Mouse (Mus musculus) liver, adult 2 months (tissue): Measurements from ENCODE around the gene Ppara. TPM values are rescaled to one million over a fixed set of nuclear protein-coding genes. Genes with fewer than 3 reads are reported as not detected.

Experiments used
- DNase-seq: peaks from one replicate; pipeline ENCODE4 v3.0.0-alpha.2; 2011; ENCODE audit warnings: low read depth, low spot score; ENCODE audit errors: extremely low read depth
- H3K27ac ChIP-seq: fragments of 200-500 bp; replicated peaks from 2 replicates; pipeline ENCODE4 v1.5.1; 2012; ENCODE audit warnings: low read depth, mild to moderate bottlenecking, control low read depth, inconsistent platforms, low read length; ENCODE audit not compliant: insufficient read depth
- H3K27me3 ChIP-seq: fragments of 200-500 bp; 2 replicates; pipeline ENCODE4 v1.6.1; 2012; ENCODE audit warnings: mild to moderate bottlenecking, moderate library complexity, low read length, inconsistent platforms; ENCODE audit not compliant: control insufficient read depth, insufficient read depth
- H3K36me3 ChIP-seq: fragments of 200-500 bp; 2 replicates; pipeline ENCODE4 v1.6.1; 2012; ENCODE audit warnings: low read length, inconsistent platforms; ENCODE audit not compliant: control insufficient read depth, insufficient read depth
- H3K4me1 ChIP-seq: fragments of 200-500 bp; 2 replicates; pipeline ENCODE4 v1.6.1; 2011; ENCODE audit warnings: low read length; ENCODE audit not compliant: control insufficient read depth, insufficient read depth
- H3K4me3 ChIP-seq: fragments of 200-500 bp; 2 replicates; pipeline ENCODE4 v1.5.1; 2011; ENCODE audit warnings: low read depth, mild to moderate bottlenecking, control low read depth, low read length, moderate library complexity; ENCODE audit not compliant: insufficient read depth
- H3K79me2 ChIP-seq: fragments of 200-500 bp; 2 replicates; pipeline ENCODE4 v1.6.1; 2012; ENCODE audit warnings: inconsistent platforms, mild to moderate bottlenecking, low read length, moderate library complexity; ENCODE audit not compliant: control insufficient read depth, insufficient read depth
- H3K9ac ChIP-seq: fragments of 200-500 bp; 2 replicates; pipeline ENCODE4 v1.6.1; 2012; ENCODE audit warnings: low read depth, mild to moderate bottlenecking, control low read depth, inconsistent platforms, low read length
- CTCF ChIP-seq: fragments of 200-500 bp; IDR thresholded peaks from 2 replicates; pipeline ENCODE4 v1.5.1; 2011; ENCODE audit warnings: low read depth, low read length, control low read depth
- POLR2A ChIP-seq: fragments of 200-500 bp; IDR thresholded peaks from 2 replicates; pipeline ENCODE4 v1.6.1; 2011; ENCODE audit warnings: low read length, control low read depth; ENCODE audit not compliant: insufficient read depth; ENCODE audit errors: extremely low read depth
- WGBS: fragments of 180-500 bp; shearing (Covaris S2); methylation state at CpG from one replicate; pipeline ENCODE4 v1.1.7; 2018; 5-methylcytosine and 5-hydroxymethylcytosine counted together
- polyA plus RNA-seq: library from polyadenylated mRNA; depleted of rRNA; stranded (reverse); fragments of >200 nt; gene quantifications from 2 replicates; pipeline ENCODE4 v1.2.3, GENCODE M21; 2012
- total RNA-seq: library from RNA; depleted of rRNA; stranded (reverse); fragments of >200 nt; gene quantifications from 2 replicates; pipeline ENCODE4 v1.2.3, GENCODE M21; 2014

The Ppara gene
- total and polyA plus RNA-seq, 2 experiments = 36.2 to 184 TPM

GRCm38 (mm10) chr15:85690058-85690457, 44.7 kb upstream of the Ppara start:
- H3K9ac ChIP-seq = no peak overlapping the region
- peaks cover 9% of the 10 kb centered on the region for H3K4me1 ChIP-seq
- H3K27me3 ChIP-seq = no peaks in the 10 kb centered on the region
- WGBS = 84% methylated on average over 6 of the region's 6 CpGs
- H3K4me3 ChIP-seq = no peak overlapping the region
- no peak for DNase-seq
- H3K36me3 ChIP-seq = peaks cover 40% of the 10 kb centered on the region
- H3K27ac ChIP-seq = no peak overlapping the region
- H3K79me2 ChIP-seq = peaks cover 59% of the 10 kb centered on the region; the same call in 1 of the 2 replicates
- TF ChIP-seq CTCF = no peak
- no peak for TF ChIP-seq POLR2A

GRCm38 (mm10) chr15:85690875-85691274, 43.9 kb upstream of the Ppara start:
- TF ChIP-seq CTCF (no peak), POLR2A (no peak)
- Histone ChIP-seq H3K36me3 (peaks cover 45% of the 10 kb centered on the region), H3K27me3 (no peaks in the 10 kb centered on the region), H3K79me2 (peaks cover 52% of the 10 kb centered on the region; the same call in 1 of the 2 replicates), H3K9ac (no peak overlapping the region), H3K4me1 (peaks cover 5% of the 10 kb centered on the region; the same call in 1 of the 2 replicates), H3K27ac (no peak overlapping the region), H3K4me3 (no peak overlapping the region)
- DNase-seq = no peak
- 81% methylated on average over 5 of the region's 5 CpGs for WGBS

- no peak overlapping the region for H3K4me3 ChIP-seq
- H3K9ac ChIP-seq = no peak overlapping the region
- peaks cover 35% of the 10 kb centered on the region; the same call in 1 of the 2 replicates for H3K79me2 ChIP-seq
- peaks cover 56% of the 10 kb centered on the region for H3K36me3 ChIP-seq
- 84% methylated on average over 3 of the region's 3 CpGs for WGBS
- DNase-seq = no peak
- H3K4me1 ChIP-seq = 0 out of 2 replicates have a peak, but pooled peaks cover 3% of the 10 kb centered on the region
- H3K27ac ChIP-seq = no peak overlapping the region
- H3K27me3 ChIP-seq = no peaks in the 10 kb centered on the region
- TF ChIP-seq CTCF (no peak), POLR2A (no peak)
Observed at GRCm38 (mm10) chr15:85693115-85693514, 41.7 kb upstream of the Ppara start.

GRCm38 (mm10) chr15:85693819-85694218, 41.0 kb upstream of the Ppara start:
- WGBS = 92% methylated on average over 2 of the region's 2 CpGs
- H3K9ac ChIP-seq = no peak overlapping the region

GRCm38 (mm10) chr15:85694379-85694778, 40.4 kb upstream of the Ppara start:
- WGBS = 88% methylated on average over 1 of the region's 1 CpGs
- H3K79me2 ChIP-seq = peaks cover 27% of the 10 kb centered on the region; the same call in 1 of the 2 replicates
- TF ChIP-seq POLR2A (no peak), CTCF (no peak)
- no peak overlapping the region for H3K4me3 ChIP-seq
- H3K27ac ChIP-seq = no peak overlapping the region
- peaks cover 5% of the 10 kb centered on the region; the same call in 1 of the 2 replicates for H3K4me1 ChIP-seq
- peaks cover 53% of the 10 kb centered on the region for H3K36me3 ChIP-seq
- H3K9ac ChIP-seq = no peak overlapping the region
- no peak for DNase-seq
- no peaks in the 10 kb centered on the region for H3K27me3 ChIP-seq

More at GRCm38 (mm10) chr15:85693819-85694218, 41.0 kb upstream of the Ppara start:
- Histone ChIP-seq H3K79me2 (peaks cover 29% of the 10 kb centered on the region; the same call in 1 of the 2 replicates), H3K36me3 (peaks cover 58% of the 10 kb centered on the region), H3K27ac (no peak overlapping the region), H3K27me3 (no peaks in the 10 kb centered on the region), H3K4me3 (no peak overlapping the region), H3K4me1 (peaks cover 5% of the 10 kb centered on the region; the same call in 1 of the 2 replicates)
- no peak for TF ChIP-seq CTCF
- TF ChIP-seq POLR2A = no peak
- no peak for DNase-seq

GRCm38 (mm10) chr15:85695304-85695703, 39.5 kb upstream of the Ppara start:
- Histone ChIP-seq H3K4me3 (no peak overlapping the region), H3K27ac (no peak overlapping the region), H3K4me1 (peaks cover 5% of the 10 kb centered on the region; the same call in 1 of the 2 replicates), H3K9ac (no peak overlapping the region), H3K79me2 (peaks cover 17% of the 10 kb centered on the region; the same call in 1 of the 2 replicates), H3K36me3 (peaks cover 47% of the 10 kb centered on the region), H3K27me3 (no peaks in the 10 kb centered on the region)
- WGBS = 96% methylated on average over 4 of the region's 4 CpGs
- TF ChIP-seq CTCF (no peak), POLR2A (no peak)
- DNase-seq = no peak
